Mouse (Mus musculus) activated CD4-positive, CD25-positive, alpha-beta regulatory T cell, adult 9 weeks (primary cell): ENCODE measurements around the gene Zfp459. TPM values are rescaled to one million over a fixed set of nuclear protein-coding genes. Genes with fewer than 3 reads are reported as not detected.

Source experiments
- polyA plus RNA-seq: library from polyadenylated mRNA; unstranded; fragments of 100-300 nt; shearing (Covaris generic); gene quantifications from one replicate; pipeline ENCODE4 v1.2.1, GENCODE M21; 2017

The Zfp459 gene
- 2.1 TPM for polyA plus RNA-seq

DNA sequence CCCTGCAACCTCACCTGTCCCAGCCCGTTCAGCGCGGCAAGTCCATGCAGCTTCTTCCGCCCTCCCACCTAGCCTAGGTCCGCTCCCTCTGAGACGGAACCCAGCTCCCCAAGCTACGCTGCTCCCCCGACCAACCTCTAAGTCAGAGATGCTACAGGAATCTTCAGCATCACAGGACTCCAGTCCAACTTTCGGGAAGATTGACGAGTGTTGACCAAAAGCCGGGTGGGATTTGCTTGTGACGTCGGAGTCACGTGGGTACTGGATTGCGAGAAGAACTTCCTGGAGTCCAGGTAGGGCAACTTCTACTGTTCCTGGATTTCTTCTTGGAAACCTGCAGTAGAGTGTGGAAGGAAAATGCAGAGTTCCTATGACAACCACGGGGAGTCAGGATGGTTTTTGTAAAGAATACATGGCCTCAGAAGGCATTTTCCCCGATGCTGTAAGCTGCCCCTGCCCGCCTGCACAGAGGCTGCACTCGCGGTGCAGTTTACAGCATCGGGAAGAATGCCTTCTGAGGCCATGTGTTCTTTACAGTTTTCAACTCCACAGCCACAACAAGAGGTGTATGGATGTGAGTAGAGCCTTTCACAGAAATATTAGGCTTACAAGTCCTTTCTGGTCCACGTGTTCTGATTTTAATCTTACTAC lies at the start of gene Zfp459:
Gene Zfp459 (minus strand): TSS at position 212 of the 651 bp plus-strand sequence.

DNA sequence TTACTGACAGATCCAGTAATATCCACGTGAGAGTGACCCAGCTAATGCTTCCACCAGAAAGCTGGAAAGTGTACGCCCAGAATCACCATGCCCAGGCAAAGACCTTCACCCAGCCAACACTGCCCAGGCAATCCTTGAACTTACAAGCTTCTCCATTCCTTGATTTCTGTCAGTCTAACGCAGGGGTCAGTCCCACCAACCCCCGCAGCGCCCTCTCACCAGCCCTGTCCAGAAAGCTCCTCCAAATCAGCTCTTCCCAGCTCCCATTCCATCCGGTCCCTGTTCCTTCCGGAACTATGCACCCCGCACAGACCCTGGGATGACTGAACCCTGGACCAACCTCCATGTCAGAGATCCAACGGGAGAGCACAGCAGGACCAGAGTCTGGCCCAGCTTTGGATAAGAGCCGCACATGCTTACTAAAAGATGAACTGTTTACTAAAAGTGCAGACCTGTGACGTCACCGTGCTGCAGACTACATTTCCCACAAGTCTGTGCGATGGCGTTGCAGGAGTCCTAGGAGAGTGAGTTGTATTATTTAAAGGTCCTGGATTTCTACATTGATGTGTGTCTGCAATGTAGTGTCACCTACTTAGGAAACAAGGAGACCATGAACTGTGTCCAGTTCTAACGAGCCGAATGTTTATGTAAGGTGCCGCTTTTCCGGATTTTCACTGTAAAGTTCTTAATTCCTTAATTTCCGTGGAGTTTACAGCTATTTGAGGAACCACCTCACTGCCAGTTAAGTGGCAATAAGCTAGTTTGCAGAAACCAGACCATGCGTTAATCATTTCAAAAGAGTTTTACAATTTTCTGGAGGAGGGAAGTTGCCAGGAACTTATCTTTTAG lies 30.2 kb upstream of the Zfp459 start, which contains the start of gene Zfp874a:
Gene Zfp874a (minus strand): TSS at position 453 of the 849 bp plus-strand sequence.

GRCm38 (mm10) chr13:67399183-67399903 lies 21.9 kb downstream of the Zfp459 start, which contains the start of gene Zfp429:
Gene Zfp429, minus strand, starts transcription at chr13:67399819.

DNA sequence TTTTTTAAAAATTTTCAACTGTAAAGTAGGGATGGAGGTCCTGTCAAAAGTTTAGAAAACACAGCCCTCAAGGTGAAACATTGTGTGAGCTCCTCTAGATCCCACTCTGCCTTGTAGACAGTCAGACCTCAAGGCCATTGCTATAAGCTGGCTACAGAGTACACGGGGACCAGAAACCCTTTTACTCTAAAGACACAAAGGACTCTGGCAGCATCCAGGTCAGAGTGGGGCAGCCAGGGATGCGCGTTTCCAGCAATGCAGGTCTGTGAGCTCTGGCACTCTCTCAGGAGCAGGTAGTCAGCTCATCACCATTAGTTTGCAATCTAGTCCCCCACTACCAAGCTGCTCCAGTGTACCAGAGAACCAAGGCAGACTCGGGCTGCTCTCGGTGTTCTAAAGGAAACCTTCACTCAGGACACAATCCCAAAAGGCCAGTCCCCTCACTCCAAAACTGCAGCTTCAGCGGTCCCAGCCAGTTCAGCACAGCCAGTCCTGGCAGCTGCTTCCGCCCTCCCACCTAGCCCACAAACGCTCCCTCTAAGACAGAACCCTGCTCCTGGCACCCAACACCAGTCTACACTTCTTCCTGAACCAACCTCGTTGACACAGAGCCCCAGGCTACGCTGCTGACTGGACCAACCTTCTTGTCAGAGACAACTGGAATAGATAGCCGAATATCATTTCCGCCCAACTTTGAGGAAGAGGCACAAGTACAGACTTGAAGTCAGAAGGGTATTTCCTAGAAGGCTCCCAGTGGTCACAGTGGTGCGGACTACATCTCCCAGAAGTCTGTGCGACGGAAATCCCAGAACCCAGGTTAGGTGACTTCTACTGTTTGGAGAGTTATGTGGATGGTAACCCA lies 45.9 kb downstream of the Zfp459 start, which contains the start of the genes Gm28041 and Zfp456:
Gene Gm28041 (minus strand): TSS at position 684 of the 862 bp plus-strand sequence.
Gene Zfp456 (minus strand): TSS at position 761 of the 862 bp plus-strand sequence.

DNA sequence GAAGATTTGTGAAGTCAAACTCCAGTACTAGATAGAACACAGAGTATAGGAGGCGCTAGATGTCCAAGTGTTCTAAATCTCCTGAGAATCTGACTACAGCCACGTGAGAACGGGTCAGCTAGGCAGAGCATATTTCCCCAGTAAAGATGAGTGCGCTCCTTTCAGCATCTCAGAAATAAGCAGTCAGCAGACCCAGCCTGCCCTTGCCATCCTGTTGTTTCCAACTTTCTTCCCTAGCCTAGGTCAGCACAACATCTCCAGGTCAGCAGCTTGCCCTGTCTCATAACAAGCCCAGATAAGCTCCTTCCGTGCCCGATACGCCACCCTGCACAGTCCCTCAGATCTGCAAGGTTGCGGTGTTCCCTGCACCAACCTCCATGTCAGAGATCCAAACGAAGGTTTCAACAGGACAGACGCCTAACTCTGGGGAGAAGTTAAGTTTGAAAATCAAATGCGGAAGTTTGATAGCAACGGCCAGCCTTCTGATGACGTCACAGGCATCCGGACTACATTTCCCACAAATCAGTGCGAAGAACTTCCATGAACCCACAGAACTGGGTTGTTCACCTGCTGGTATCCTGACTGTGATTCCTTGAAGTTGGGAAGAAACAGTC lies 61.0 kb downstream of the Zfp459 start, which contains the start of the genes Gm28044 and Zfp953:
Gene Gm28044 (minus strand): TSS at position 406 of the 614 bp plus-strand sequence.
Gene Zfp953 (minus strand): TSS at position 475 of the 614 bp plus-strand sequence.

Other genes starting within 250 kb of the Zfp459 start
- 19.2 TPM for gene Rsl1, start 248.2 kb downstream of the Zfp459 start, polyA plus RNA-seq
- 6.4 TPM for gene Zfp455, start 226.9 kb downstream of the Zfp459 start, polyA plus RNA-seq
- 3.4 TPM for gene Zfp458, start 143.0 kb downstream of the Zfp459 start, polyA plus RNA-seq
- 0.48 TPM for gene Zfp457, start 114.9 kb downstream of the Zfp459 start, polyA plus RNA-seq
- 7.2 TPM for gene Zfp595, start 88.8 kb downstream of the Zfp459 start, polyA plus RNA-seq
- gene Gm28044, start 60.9 kb downstream of the Zfp459 start, polyA plus RNA-seq = 3.3 TPM
- 3.0 TPM for gene Zfp953, start 60.8 kb downstream of the Zfp459 start, polyA plus RNA-seq
- gene Gm28041, start 45.7 kb downstream of the Zfp459 start, polyA plus RNA-seq = 2.6 TPM
- gene Zfp456, start 45.6 kb downstream of the Zfp459 start, polyA plus RNA-seq = 7.3 TPM
- gene Zfp429, start 21.6 kb downstream of the Zfp459 start, polyA plus RNA-seq = 23.5 TPM
- 21.5 TPM for gene Zfp874a, start 30.2 kb upstream of the Zfp459 start, polyA plus RNA-seq
- gene Zfp874b, start 62.8 kb upstream of the Zfp459 start, polyA plus RNA-seq = 15.3 TPM
- gene Zfp58, start 79.1 kb upstream of the Zfp459 start, polyA plus RNA-seq = 17.2 TPM
- gene Gm26965, start 104.7 kb upstream of the Zfp459 start, polyA plus RNA-seq = not detected
- 46.9 TPM for gene Zfp87, start 104.8 kb upstream of the Zfp459 start, polyA plus RNA-seq
- gene Zfp748, start 132.4 kb upstream of the Zfp459 start, polyA plus RNA-seq = 21.4 TPM
- gene Zfp729b, start 188.3 kb upstream of the Zfp459 start, polyA plus RNA-seq = 8.5 TPM
- 6.1 TPM for gene Gm49345, start 216.4 kb upstream of the Zfp459 start, polyA plus RNA-seq
- gene Zfp729a, start 216.4 kb upstream of the Zfp459 start, polyA plus RNA-seq = 8.2 TPM